Comparison of ENCODE assay signal across 18 mouse cellular contexts in genomic region chr13:112853710-112854316, GRCm38 (mm10). TPM values are rescaled to one million over a fixed set of nuclear protein-coding genes. Genes with fewer than 3 reads are reported as not detected.
DNase-seq lines count a peak whose midpoint lies in the region; ATAC-seq lines count a peak whose summit lies in the region.
"Had no signal": no experiment of that assay in that cellular context is flagged by ENCODE, and none has a peak within 500 bp of the region (broad histone marks: within the 10 kb centered on the region; RNA-seq: fewer than 3 reads in every experiment).

No protein-coding gene starts in this region.

- H3K4me2 ChIP-seq in midbrain, embryonic 12.5 days (replicated peaks), result 0 out of 2 replicates have a peak overlapping the region, but pooled peaks have one; percentile 6
- H3K4me2 ChIP-seq in midbrain, embryonic 15.5 days, result no peak overlapping the region
- H3K4me2 ChIP-seq in hindbrain, embryonic 16.5 days (ENCODE audit: low read length), result no peak overlapping the region
- H3K4me2 ChIP-seq in neural tube, embryonic 14.5 days (ENCODE audit: low read depth, low read length), result no peak overlapping the region
- H3K4me2 ChIP-seq: embryonic facial prominence, embryonic 12.5 days; heart, embryonic 15.5 days; limb, embryonic 15.5 days had no signal

- peak; percentile 18; the same call in 1 of the 2 replicates for ATAC-seq in frontal cortex, adult (ENCODE audit: low TSS enrichment)
- ATAC-seq in midbrain, embryonic 12.5 days (ENCODE audit: low FRiP score, low read depth), result no peak
- ATAC-seq in midbrain, embryonic 15.5 days (replicated peaks), result no peak
- peak; percentile 40 for ATAC-seq in hindbrain, embryonic 16.5 days
- peak; percentile 21; the same call in 1 of the 2 replicates for ATAC-seq in neural tube, embryonic 14.5 days (ENCODE audit: low read depth)
- no peak for ATAC-seq in inflammation-experienced regulatory T-cells, adult 6 months

- H3K27me3 ChIP-seq in midbrain, embryonic 12.5 days, result no peaks in the 10 kb centered on the region
- no peaks in the 10 kb centered on the region for H3K27me3 ChIP-seq in midbrain, embryonic 15.5 days (replicated peaks)
- H3K27me3 ChIP-seq in hindbrain, embryonic 16.5 days (replicated peaks; ENCODE audit: control insufficient read depth, insufficient read depth, low read length), result no peaks in the 10 kb centered on the region
- no peaks in the 10 kb centered on the region for H3K27me3 ChIP-seq in neural tube, embryonic 14.5 days (ENCODE audit: control insufficient read depth, insufficient read depth, low read length)
- H3K27me3 ChIP-seq: embryonic facial prominence, embryonic 12.5 days; heart, embryonic 15.5 days; limb, embryonic 15.5 days had no signal

- 45% methylated on average over 17 of the region's 17 CpGs for WGBS in midbrain, embryonic 12.5 days
- 38% methylated on average over 17 of the region's 17 CpGs for WGBS in midbrain, embryonic 15.5 days
- 30% methylated on average over 17 of the region's 17 CpGs for WGBS in hindbrain, embryonic 16.5 days
- WGBS in neural tube, embryonic 14.5 days, result 33% methylated on average over 17 of the region's 17 CpGs

- H3K36me3 ChIP-seq in midbrain, embryonic 12.5 days, result no peaks in the 10 kb centered on the region
- 0 out of 2 replicates have a peak, but pooled peaks cover 2% of the 10 kb centered on the region for H3K36me3 ChIP-seq in midbrain, embryonic 15.5 days (replicated peaks)
- 0 out of 2 replicates have a peak, but pooled peaks cover 3% of the 10 kb centered on the region for H3K36me3 ChIP-seq in hindbrain, embryonic 16.5 days (ENCODE audit: control insufficient read depth, insufficient read depth, low read length)
- H3K36me3 ChIP-seq in neural tube, embryonic 14.5 days (ENCODE audit: control insufficient read depth, insufficient read depth, low read length), result no peaks in the 10 kb centered on the region

- H3K9me3 ChIP-seq in midbrain, embryonic 12.5 days, result no peaks in the 10 kb centered on the region
- no peaks in the 10 kb centered on the region for H3K9me3 ChIP-seq in midbrain, embryonic 15.5 days
- no peaks in the 10 kb centered on the region for H3K9me3 ChIP-seq in hindbrain, embryonic 16.5 days (ENCODE audit: control insufficient read depth, low read length)
- no peaks in the 10 kb centered on the region for H3K9me3 ChIP-seq in neural tube, embryonic 14.5 days (ENCODE audit: control insufficient read depth, low read length)
- H3K9me3 ChIP-seq: embryonic facial prominence, embryonic 12.5 days; heart, embryonic 15.5 days; limb, embryonic 15.5 days; megakaryocyte, embryonic 14.5 days had no signal

- H3K27ac ChIP-seq in midbrain, embryonic 12.5 days (replicated peaks), result no peak overlapping the region
- no peak overlapping the region for H3K27ac ChIP-seq in midbrain, embryonic 15.5 days
- H3K27ac ChIP-seq in hindbrain, embryonic 16.5 days (ENCODE audit: low read depth, low read length), result no peak overlapping the region
- no peak overlapping the region for H3K27ac ChIP-seq in neural tube, embryonic 14.5 days (ENCODE audit: low read depth, low read length)
- H3K27ac ChIP-seq: embryonic facial prominence, embryonic 12.5 days; heart, embryonic 15.5 days; limb, embryonic 15.5 days had no signal

- DNase-seq in frontal cortex, postnatal 14 days (ENCODE audit: low spot score in 2 of 2), result no peak
- DNase-seq in adrenal gland, postnatal 36 days, result no peak
- DNase-seq: cerebellum, postnatal 25 days; kidney, adult 8-10 months; lung, postnatal 14 days; right cerebral cortex, postnatal 4 days; thymus, postnatal 4 days had no signal

- H3K4me3 ChIP-seq in midbrain, embryonic 12.5 days, result no peak overlapping the region
- H3K4me3 ChIP-seq in midbrain, embryonic 15.5 days, result no peak overlapping the region
- no peak overlapping the region for H3K4me3 ChIP-seq in hindbrain, embryonic 16.5 days (ENCODE audit: low read length)
- no peak overlapping the region for H3K4me3 ChIP-seq in neural tube, embryonic 14.5 days (ENCODE audit: low read depth, low read length)
- H3K4me3 ChIP-seq: embryonic facial prominence, embryonic 12.5 days; heart, embryonic 15.5 days; limb, embryonic 15.5 days; megakaryocyte, embryonic 14.5 days had no signal

- H3K4me1 ChIP-seq in midbrain, embryonic 12.5 days, result peaks cover 7% of the 10 kb centered on the region
- no peaks in the 10 kb centered on the region for H3K4me1 ChIP-seq in midbrain, embryonic 15.5 days
- peaks cover 3% of the 10 kb centered on the region; the same call in 1 of the 2 replicates for H3K4me1 ChIP-seq in hindbrain, embryonic 16.5 days (ENCODE audit: control insufficient read depth, insufficient read depth, low read depth, low read length)
- H3K4me1 ChIP-seq in neural tube, embryonic 14.5 days (ENCODE audit: control insufficient read depth, insufficient read depth, low read length), result no peaks in the 10 kb centered on the region
- H3K4me1 ChIP-seq: embryonic facial prominence, embryonic 12.5 days; heart, embryonic 15.5 days; limb, embryonic 15.5 days had no signal

- H3K9ac ChIP-seq in midbrain, embryonic 12.5 days (replicated peaks), result no peak overlapping the region
- no peak overlapping the region for H3K9ac ChIP-seq in midbrain, embryonic 15.5 days
- no peak overlapping the region for H3K9ac ChIP-seq in hindbrain, embryonic 16.5 days (ENCODE audit: low read depth, low read length)
- no peak overlapping the region for H3K9ac ChIP-seq in neural tube, embryonic 14.5 days (replicated peaks; ENCODE audit: low read depth, low read length)
- H3K9ac ChIP-seq: embryonic facial prominence, embryonic 12.5 days; heart, embryonic 15.5 days; limb, embryonic 15.5 days had no signal

RNA-seq across cellular contexts. Expression of gene Plpp1, which starts 53.2 kb away (rescaled TPM):
- 22.3 and 24.7 TPM in 2 replicates for polyA plus RNA-seq in midbrain, embryonic 12.5 days (2016; fragmentation: Nextera tagmentation; extraction: Ambion mirVana)
- polyA plus RNA-seq in midbrain, embryonic 15.5 days (2015; fragmentation: Nextera tagmentation; extraction: Ambion mirVana), result 59.9 and 62.3 TPM in 2 replicates
- 78.8 and 85.8 TPM in 2 replicates for polyA plus RNA-seq in hindbrain, embryonic 16.5 days (2015; fragmentation: Nextera tagmentation; extraction: Ambion mirVana)
- 61.5 and 66.1 TPM in 2 replicates for polyA plus RNA-seq in neural tube, embryonic 14.5 days (2014; fragmentation: Nextera tagmentation; extraction: Ambion mirVana)
- polyA plus RNA-seq in inflammation-experienced regulatory T-cells, adult 6 months (2017; shearing (Covaris generic)), result 1 to 10 TPM in 2 of 3 experiments, under 1 TPM in 1; 0.94 to 5.9 (median 1.2) TPM
- 100 to 1,000 TPM; 253 to 287 TPM for total RNA-seq in adrenal gland, postnatal 36 days (2021)
- total RNA-seq: granulocyte monocyte progenitor cell, adult 5-6 weeks had no signal

Comparison
In these comparisons a context has a peak if more than half of its experiments do, and no peak if none do; other contexts are left out.
1. ATAC-seq: peak in frontal cortex, adult (single experiment), hindbrain, embryonic 16.5 days (single experiment) and neural tube, embryonic 14.5 days (single experiment); none in midbrain, embryonic 12.5 days (single experiment), midbrain, embryonic 15.5 days (single experiment) and inflammation-experienced regulatory T-cells, adult 6 months (single experiment).